Mouse (Mus musculus): ENCODE data around the gene Fam189a1. TPM values are rescaled to one million over a fixed set of nuclear protein-coding genes. Genes with fewer than 3 reads are reported as not detected.

The Fam189a1 gene
- polyA plus RNA-seq, 1 experiment = not detected

- Histone ChIP-seq H3K27me3 (ENCODE audit: control insufficient read depth, insufficient read depth, low read length, poor library complexity, severe bottlenecking) (no peaks in the 10 kb centered on the region), H3K9ac (ENCODE audit: low read depth, poor library complexity, severe bottlenecking) (no peak overlapping the region), H3K4me1 (ENCODE audit: control insufficient read depth, insufficient read depth, low read length) (no peaks in the 10 kb centered on the region), H3K9me3 (replicated peaks; ENCODE audit: control insufficient read depth, insufficient read depth, low read length, poor library complexity, severe bottlenecking) (no peaks in the 10 kb centered on the region), H3K27ac (ENCODE audit: insufficient read depth, low read length) (no peak overlapping the region), H3K4me3 (ENCODE audit: low read depth, low read length) (no peak overlapping the region), H3K36me3 (ENCODE audit: control insufficient read depth, insufficient read depth, low read length, poor library complexity, severe bottlenecking) (no peaks in the 10 kb centered on the region)
- TF ChIP-seq EP300 (IDR thresholded peaks at IDR 0.05; ENCODE audit: insufficient read depth, low read depth, low read length) = no peak
- no peak for TF ChIP-seq CTCF (IDR thresholded peaks at IDR 0.05; ENCODE audit: low read depth, low read length)
- no peak for TF ChIP-seq POLR2A (IDR thresholded peaks at IDR 0.05; ENCODE audit: insufficient read depth, low read length)
Observed at GRCm38 (mm10) chr7:65010275-65010674, 146.1 kb downstream of the Fam189a1 start.

DNA sequence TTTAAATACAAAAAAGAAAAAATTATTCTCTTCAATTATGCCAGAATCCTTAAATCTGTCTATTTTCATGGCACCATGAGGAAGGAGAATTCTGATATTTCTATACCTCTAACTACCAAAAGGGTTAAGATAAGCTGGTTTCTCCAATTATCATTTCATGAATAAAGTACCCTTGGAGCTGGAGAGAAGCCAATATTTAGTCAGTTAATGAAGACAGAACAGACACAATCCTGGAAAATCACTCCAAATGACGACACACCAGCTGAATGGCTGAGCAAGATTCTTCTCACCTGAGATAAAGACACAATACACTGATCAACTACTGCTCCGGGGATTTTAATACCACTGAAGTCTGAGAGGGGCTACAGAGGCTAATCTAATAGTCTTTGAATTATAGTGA is 150.6 kb downstream of the Fam189a1 start:
- TF ChIP-seq CTCF (IDR thresholded peaks at IDR 0.05; ENCODE audit: low read depth, low read length) = no peak
- no peak for TF ChIP-seq POLR2A (IDR thresholded peaks at IDR 0.05; ENCODE audit: insufficient read depth, low read length)
- no peaks in the 10 kb centered on the region for H3K27me3 ChIP-seq (ENCODE audit: control insufficient read depth, insufficient read depth, low read length, poor library complexity, severe bottlenecking)
- H3K4me1 ChIP-seq (ENCODE audit: control insufficient read depth, insufficient read depth, low read length) = no peaks in the 10 kb centered on the region

DNA sequence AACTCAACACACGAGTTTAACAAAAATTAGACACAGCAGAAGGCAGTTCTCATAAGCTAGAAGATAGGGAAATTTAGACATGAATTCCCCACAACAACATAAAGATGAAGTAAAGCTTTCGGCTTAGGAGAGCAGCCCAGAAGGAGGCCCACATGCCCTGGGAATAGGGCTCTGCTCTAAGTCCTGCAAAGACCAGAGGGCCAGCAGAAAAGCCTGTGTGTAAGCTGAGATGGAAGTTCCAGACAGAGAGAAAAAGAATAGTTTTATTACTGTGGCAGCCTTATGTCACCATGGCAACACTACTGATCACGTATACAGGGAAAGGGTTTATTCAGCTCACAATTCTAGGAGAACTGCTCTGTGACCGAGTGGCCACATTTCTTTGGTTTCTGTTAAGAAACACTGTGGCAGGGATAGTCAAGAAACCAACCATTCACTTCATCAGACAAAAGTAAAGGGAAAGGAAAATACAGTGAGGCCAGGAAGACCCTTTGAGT is 156.6 kb downstream of the Fam189a1 start:
- Histone ChIP-seq H3K27ac (ENCODE audit: insufficient read depth, low read length) (no peak overlapping the region), H3K4me3 (ENCODE audit: low read depth, low read length) (no peak overlapping the region), H3K27me3 (ENCODE audit: control insufficient read depth, insufficient read depth, low read length, poor library complexity, severe bottlenecking) (no peaks in the 10 kb centered on the region), H3K36me3 (ENCODE audit: control insufficient read depth, insufficient read depth, low read length, poor library complexity, severe bottlenecking) (no peaks in the 10 kb centered on the region), H3K4me1 (ENCODE audit: control insufficient read depth, insufficient read depth, low read length) (no peaks in the 10 kb centered on the region), H3K9me3 (replicated peaks; ENCODE audit: control insufficient read depth, insufficient read depth, low read length, poor library complexity, severe bottlenecking) (no peaks in the 10 kb centered on the region), H3K9ac (ENCODE audit: low read depth, poor library complexity, severe bottlenecking) (no peak overlapping the region)
- no peak for TF ChIP-seq POLR2A (IDR thresholded peaks at IDR 0.05; ENCODE audit: insufficient read depth, low read length)
- no peak for TF ChIP-seq EP300 (IDR thresholded peaks at IDR 0.05; ENCODE audit: insufficient read depth, low read depth, low read length)
- TF ChIP-seq CTCF (IDR thresholded peaks at IDR 0.05; ENCODE audit: low read depth, low read length) = no peak

More for the DNA sequence above, 150.6 kb downstream of the Fam189a1 start:
- no peaks in the 10 kb centered on the region for H3K9me3 ChIP-seq (replicated peaks; ENCODE audit: control insufficient read depth, insufficient read depth, low read length, poor library complexity, severe bottlenecking)
- H3K9ac ChIP-seq (ENCODE audit: low read depth, poor library complexity, severe bottlenecking) = no peak overlapping the region
- H3K36me3 ChIP-seq (ENCODE audit: control insufficient read depth, insufficient read depth, low read length, poor library complexity, severe bottlenecking) = no peaks in the 10 kb centered on the region
- H3K4me3 ChIP-seq (ENCODE audit: low read depth, low read length) = no peak overlapping the region
- no peak overlapping the region for H3K27ac ChIP-seq (ENCODE audit: insufficient read depth, low read length)

DNA sequence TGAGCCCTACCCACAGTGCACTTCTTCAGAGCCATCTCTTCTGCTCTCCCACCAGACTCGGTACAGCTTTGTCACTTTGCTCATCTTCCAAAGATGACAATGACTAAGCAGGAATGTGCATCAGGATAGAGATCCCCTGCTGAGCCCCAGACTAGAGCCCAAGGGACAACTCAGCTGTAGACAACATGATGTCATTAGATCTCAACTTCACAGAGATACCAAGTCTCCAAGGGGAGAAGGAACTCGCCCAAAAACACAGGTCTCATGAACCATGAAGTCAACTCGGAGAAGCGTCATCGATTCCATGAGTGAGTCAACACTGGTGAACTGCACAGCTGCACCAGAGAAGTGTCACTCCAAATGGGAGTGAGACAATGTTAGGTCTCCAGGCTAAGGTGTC is 158.6 kb downstream of the Fam189a1 start:
- no peak for TF ChIP-seq CTCF (IDR thresholded peaks at IDR 0.05; ENCODE audit: low read depth, low read length)
- TF ChIP-seq EP300 (IDR thresholded peaks at IDR 0.05; ENCODE audit: insufficient read depth, low read depth, low read length) = no peak
- no peak for TF ChIP-seq POLR2A (IDR thresholded peaks at IDR 0.05; ENCODE audit: insufficient read depth, low read length)
- Histone ChIP-seq H3K36me3 (ENCODE audit: control insufficient read depth, insufficient read depth, low read length, poor library complexity, severe bottlenecking) (no peaks in the 10 kb centered on the region), H3K4me1 (ENCODE audit: control insufficient read depth, insufficient read depth, low read length) (no peaks in the 10 kb centered on the region), H3K27ac (ENCODE audit: insufficient read depth, low read length) (no peak overlapping the region), H3K27me3 (ENCODE audit: control insufficient read depth, insufficient read depth, low read length, poor library complexity, severe bottlenecking) (no peaks in the 10 kb centered on the region), H3K9me3 (replicated peaks; ENCODE audit: control insufficient read depth, insufficient read depth, low read length, poor library complexity, severe bottlenecking) (no peaks in the 10 kb centered on the region), H3K4me3 (ENCODE audit: low read depth, low read length) (no peak overlapping the region), H3K9ac (ENCODE audit: low read depth, poor library complexity, severe bottlenecking) (no peak overlapping the region)

- no peaks in the 10 kb centered on the region for H3K9me3 ChIP-seq (replicated peaks; ENCODE audit: control insufficient read depth, insufficient read depth, low read length, poor library complexity, severe bottlenecking)
- no peaks in the 10 kb centered on the region for H3K4me1 ChIP-seq (ENCODE audit: control insufficient read depth, insufficient read depth, low read length)
- no peaks in the 10 kb centered on the region for H3K36me3 ChIP-seq (ENCODE audit: control insufficient read depth, insufficient read depth, low read length, poor library complexity, severe bottlenecking)
- TF ChIP-seq CTCF (IDR thresholded peaks at IDR 0.05; ENCODE audit: low read depth, low read length) = no peak
- no peak for TF ChIP-seq EP300 (IDR thresholded peaks at IDR 0.05; ENCODE audit: insufficient read depth, low read depth, low read length)
- H3K27me3 ChIP-seq (ENCODE audit: control insufficient read depth, insufficient read depth, low read length, poor library complexity, severe bottlenecking) = no peaks in the 10 kb centered on the region
- H3K27ac ChIP-seq (ENCODE audit: insufficient read depth, low read length) = no peak overlapping the region
- no peak overlapping the region for H3K4me3 ChIP-seq (ENCODE audit: low read depth, low read length)
- H3K9ac ChIP-seq (ENCODE audit: low read depth, poor library complexity, severe bottlenecking) = no peak overlapping the region
Observed at GRCm38 (mm10) chr7:64995946-64996444, 160.4 kb downstream of the Fam189a1 start.

- Histone ChIP-seq H3K4me1 (ENCODE audit: control insufficient read depth, insufficient read depth, low read length) (no peaks in the 10 kb centered on the region), H3K9me3 (replicated peaks; ENCODE audit: control insufficient read depth, insufficient read depth, low read length, poor library complexity, severe bottlenecking) (no peaks in the 10 kb centered on the region), H3K27me3 (ENCODE audit: control insufficient read depth, insufficient read depth, low read length, poor library complexity, severe bottlenecking) (no peaks in the 10 kb centered on the region), H3K4me3 (ENCODE audit: low read depth, low read length) (no peak overlapping the region), H3K36me3 (ENCODE audit: control insufficient read depth, insufficient read depth, low read length, poor library complexity, severe bottlenecking) (no peaks in the 10 kb centered on the region), H3K27ac (ENCODE audit: insufficient read depth, low read length) (no peak overlapping the region), H3K9ac (ENCODE audit: low read depth, poor library complexity, severe bottlenecking) (no peak overlapping the region)
- TF ChIP-seq POLR2A (IDR thresholded peaks at IDR 0.05; ENCODE audit: insufficient read depth, low read length) = no peak
- TF ChIP-seq EP300 (IDR thresholded peaks at IDR 0.05; ENCODE audit: insufficient read depth, low read depth, low read length) = no peak
- TF ChIP-seq CTCF (IDR thresholded peaks at IDR 0.05; ENCODE audit: low read depth, low read length) = no peak
Observed at GRCm38 (mm10) chr7:64989406-64989805, 167.0 kb downstream of the Fam189a1 start.

Data from ES-Bruce4 (cell line).